Mouse (Mus musculus) gastrocnemius, postnatal 4 days (tissue): Measurements from ENCODE around the gene Bbx. TPM values are rescaled to one million over a fixed set of nuclear protein-coding genes. Genes with fewer than 3 reads are reported as not detected.
A peak's percentile ranks its signal among the peaks of the same experiment; 100 is the strongest.

Experiments used
- DNase-seq, 2 experiments: peaks; one replicate each; pipeline ENCODE4 v3.0.0; 2021 to 2022; ENCODE audit warnings: low spot score in 2 of 2, mixed read lengths in 2 of 2
- total RNA-seq, 2 experiments: library from RNA; stranded (reverse); gene quantifications; 2 replicates each; pipeline ENCODE4 v1.2.3; 2021

Bbx gene
- total RNA-seq, 2 experiments from 2014 or later: 19.1 to 20.0 TPM

DNA sequence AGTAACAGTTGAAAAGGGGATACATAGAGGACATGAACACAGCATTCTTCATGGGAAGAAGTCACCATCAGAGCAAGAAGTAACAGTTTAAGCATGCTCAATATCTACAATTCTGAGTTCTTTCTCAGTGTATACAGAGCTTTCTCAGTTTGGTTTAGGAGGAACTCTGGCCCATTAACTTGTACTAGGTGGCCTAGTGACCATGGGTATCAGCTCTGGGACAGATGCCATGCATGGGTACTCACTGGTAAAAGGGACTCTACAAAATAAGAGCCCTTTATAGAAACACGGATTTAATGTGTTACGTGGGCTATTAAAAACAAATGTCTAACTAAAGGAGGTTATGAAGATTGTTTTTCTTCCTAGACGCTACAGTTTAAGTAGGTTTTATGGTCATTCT lies 190.6 kb downstream of the Bbx start:
- no peak for DNase-seq

DNA sequence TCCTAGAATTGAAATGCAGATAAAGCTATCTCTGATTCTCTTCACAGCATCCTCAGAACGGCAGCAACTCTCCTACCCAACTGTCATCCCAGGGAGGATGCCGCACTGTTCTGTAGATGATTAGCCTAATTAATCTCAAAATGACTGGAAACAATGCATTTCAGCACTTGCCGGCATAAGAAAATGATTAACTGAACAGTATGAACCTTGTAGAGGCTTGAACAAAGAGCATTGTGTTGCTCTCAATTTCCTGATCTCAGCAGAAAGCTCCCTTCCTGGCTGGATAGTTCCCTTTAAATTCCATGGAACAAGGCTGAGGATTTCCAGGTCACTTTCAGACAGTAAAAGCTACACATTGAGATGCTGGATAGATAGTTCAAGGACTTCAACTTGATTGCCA lies 197.0 kb downstream of the Bbx start:
- no peak for DNase-seq

DNA sequence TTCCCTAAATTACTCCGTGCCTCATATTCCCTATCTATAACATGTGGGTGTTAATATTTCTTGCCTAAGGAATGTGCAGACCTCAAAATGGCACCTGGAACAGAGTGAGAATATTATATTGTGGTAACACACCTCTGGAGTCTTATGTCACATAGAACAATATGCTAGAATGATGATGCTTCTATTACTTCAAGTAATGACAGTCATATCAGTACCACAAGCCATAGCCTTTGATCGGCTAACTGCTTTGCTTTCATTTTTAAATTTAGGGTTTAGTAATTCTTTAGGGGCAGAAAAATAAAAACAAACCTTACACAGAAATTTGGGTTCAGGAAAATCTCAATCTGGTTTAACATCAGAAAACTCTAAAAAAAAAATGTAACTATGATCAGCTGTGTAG lies 201.6 kb downstream of the Bbx start:
- no peak for DNase-seq

DNA sequence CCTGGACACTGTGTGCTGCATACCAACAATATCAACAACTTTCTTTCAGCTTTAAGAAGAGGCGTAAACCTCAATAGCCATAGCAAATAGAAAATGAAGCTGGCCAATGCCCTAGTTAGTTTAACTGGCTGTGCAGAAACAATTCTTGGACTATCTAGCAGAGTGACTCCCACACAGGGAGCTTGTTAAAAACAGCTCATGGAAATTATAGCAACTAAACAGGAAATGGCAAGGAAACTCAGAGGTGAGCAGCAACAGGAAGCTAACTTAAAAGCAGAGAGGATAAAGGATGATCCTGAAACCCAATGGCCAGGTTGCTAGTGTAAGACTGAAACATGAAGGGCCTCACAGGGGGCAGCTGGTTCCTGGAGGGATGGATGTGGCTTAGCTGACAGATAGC lies 203.4 kb downstream of the Bbx start:
- DNase-seq: no peak

DNA sequence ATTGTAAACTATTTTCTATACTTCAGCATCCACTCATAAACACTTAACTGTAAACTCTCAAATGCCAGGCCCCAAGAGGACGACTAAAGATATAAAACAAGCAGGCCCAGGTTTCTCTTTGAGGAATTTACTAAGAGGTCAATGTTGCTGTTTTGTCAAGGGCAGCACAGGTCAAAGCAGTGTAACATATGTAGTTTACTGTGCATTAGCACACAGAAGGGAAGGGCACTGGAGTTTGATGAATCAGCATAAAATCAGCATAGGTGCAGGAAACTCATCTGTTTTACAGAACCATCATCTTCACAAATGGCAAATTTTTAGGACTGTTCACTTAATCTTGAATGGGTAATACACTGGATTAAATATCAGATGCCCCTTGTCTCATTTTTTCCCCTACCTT lies 205.9 kb downstream of the Bbx start:
- no peak for DNase-seq

DNA sequence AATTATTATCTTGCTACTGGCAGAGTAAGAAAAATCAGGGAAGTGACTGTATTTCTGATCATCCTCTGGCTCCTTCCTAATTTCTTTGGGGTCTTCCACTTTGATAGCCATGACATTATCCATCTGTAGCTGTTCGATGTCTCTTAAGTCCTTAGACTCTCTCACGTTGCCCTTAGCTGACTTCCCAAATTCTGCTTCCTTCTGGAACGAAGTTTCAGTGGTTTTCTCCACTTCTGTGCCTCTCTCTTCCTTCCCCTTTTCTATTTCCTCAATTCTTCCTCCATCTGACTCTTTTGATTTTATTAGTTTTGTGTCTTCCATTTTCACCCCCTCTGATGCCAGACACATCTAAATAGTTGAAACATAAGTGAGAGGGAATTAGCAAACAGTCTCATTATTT lies 207.2 kb downstream of the Bbx start:
- no peak for DNase-seq

DNA sequence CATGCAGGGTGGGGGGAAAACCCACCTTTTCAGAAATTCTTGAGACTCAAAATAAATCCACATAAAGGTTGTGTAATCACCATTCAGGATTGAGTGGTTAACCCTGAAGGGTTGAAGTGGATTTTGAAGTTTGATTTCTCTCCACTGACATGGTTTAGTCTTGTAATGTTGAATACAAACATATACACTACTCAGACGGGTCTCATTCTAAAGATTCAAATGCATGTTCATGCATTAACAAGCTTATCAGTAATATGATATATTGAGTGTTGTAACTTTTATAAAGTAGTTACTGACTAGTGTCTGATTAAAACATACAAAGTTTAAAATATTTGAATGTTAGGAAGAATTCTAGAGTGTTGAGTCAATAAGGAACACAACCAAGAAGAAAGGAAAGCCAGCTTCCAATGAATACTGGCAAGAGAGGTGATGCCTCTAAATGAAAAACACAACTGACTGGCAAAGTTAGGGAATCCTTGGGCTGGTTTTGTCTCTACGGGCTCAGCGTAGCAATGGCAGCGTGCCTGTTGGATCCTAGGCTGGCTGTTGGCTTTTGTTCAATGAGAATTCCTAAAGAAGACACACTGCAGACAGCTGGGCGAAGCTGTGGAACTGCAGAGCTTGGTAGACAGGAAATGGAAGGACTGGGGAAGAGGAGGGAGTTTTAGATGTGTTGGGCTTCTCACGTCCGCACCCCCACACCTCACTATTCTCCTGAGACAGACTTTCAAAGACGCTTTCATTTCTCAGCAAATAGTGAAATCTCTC lies 211.3 kb downstream of the Bbx start:
- DNase-seq: peak in 1 of 2 experiments; percentile 47

DNA sequence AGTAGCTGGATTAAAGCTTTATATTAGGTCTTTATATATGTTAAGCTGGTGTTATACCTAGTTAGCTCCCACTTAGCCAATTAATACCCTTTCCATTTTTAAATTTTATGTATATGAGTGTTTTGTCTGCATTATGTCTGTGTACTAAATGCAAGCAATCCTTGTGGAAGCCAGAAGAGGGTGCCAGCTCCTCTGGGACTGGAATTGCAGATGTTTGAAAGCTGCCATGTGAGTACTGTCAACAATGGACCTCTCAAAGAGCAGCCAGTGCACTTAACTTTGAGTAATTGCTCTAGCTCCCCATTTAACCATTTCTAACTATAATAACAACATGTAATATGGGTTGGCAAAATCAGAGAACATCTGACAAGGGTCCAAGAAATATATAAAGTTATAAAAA lies 215.1 kb downstream of the Bbx start:
- DNase-seq: no peak

DNA sequence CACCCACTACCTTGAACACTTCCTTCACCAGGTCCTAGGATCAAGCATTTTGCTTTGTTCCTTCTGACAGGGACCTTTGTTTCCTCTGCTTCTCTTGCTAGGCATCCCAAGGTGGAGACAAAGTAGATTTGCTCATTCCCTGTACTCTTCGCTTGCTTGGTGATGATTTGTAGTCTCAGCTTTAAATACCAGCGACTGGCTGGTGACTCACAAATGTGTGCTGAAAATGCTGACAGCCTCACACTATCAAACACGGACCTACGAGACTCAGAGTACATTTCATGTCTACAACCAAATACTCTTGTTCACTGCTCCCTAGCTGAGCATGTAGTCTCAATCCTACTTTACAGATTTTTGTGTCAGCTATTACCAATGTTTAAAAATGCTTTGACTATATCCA lies 220.5 kb downstream of the Bbx start:
- no peak for DNase-seq

DNA sequence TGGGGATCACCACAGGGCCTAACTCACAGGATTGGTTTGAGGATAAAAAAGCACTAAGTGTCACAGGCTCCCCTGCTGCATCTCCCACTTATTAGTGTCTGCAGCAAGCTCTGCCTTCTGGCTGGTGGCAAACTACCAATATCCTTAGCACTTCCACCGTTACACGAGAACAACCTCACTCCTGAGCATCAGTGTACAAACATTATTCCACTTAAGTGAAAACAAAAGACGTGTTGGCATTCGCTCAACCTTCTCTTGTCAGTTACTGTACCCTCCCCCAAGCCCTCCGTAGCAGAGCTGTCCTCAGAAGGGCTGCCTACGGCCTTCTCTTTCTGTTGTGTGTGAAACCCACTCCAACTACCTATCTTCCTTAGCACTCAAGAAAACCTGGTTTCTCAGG lies 221.0 kb downstream of the Bbx start:
- DNase-seq: no peak

DNA sequence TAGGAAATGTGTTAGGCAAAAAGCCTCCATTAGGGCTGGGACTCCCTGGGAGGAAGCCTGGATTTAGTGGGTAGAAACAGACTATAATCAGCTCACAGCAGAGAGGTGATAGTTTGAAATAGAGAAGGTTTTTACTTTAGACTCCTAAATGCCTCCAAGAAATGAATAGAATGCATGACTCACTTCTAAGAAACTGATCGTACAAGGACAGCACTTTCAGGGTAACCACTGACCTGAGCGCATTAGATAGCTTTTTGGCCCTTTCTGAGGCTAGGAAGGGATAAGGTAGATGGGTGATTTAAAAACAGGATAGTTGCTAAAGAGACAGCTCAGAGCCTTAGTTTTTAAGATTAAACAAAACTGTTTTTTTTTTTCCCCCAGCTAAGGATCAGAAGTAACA lies 221.4 kb downstream of the Bbx start:
- no peak for DNase-seq

DNA sequence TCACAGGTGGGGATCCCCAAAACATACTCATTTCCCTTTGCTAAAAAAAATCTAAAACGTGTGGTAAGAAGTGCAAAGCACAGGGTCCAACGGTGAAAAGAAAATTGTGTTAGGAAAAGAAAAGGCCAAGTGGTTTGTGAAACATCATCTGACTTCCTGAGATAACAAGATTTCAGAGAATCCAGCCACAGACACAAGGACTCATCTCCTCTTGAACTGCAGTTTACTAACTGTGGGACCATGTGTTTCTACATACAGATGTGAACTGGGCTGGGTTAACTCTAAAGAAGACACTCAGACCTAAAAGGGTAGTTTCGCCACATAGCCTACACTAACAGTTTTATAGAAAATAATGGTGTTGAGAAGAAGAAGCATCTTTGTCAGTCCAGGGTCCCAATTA lies 227.2 kb downstream of the Bbx start:
- no peak for DNase-seq

DNA sequence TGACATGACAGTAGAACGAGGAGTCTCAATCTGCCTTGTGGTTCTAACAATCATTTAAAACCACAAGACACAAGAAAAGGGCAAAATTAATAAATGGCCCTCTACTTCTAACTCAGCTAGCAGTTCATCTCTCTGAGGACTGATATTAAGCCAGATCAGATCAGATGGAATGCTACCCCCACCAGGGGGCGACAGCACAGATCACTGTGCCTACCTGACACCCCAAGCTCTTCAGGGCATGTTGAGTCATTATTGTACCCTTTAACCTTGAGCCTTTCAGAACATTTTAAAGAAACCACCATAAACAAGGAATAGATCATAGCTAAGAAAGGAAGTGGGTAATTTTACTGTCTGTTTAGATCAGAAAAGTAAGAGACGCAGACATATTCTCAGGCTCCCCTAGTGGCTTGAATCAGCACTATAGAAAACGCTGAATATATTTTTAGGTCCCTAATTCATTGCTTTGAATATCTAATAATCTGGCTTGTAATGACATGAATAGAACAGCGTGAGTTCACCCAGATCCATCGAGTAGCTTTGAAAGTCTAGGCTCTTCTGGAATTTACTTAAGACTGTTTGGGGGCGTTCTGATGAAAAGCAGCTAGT lies 230.5 kb downstream of the Bbx start:
- peak in 1 of 2 experiments; percentile 25 for DNase-seq

DNA sequence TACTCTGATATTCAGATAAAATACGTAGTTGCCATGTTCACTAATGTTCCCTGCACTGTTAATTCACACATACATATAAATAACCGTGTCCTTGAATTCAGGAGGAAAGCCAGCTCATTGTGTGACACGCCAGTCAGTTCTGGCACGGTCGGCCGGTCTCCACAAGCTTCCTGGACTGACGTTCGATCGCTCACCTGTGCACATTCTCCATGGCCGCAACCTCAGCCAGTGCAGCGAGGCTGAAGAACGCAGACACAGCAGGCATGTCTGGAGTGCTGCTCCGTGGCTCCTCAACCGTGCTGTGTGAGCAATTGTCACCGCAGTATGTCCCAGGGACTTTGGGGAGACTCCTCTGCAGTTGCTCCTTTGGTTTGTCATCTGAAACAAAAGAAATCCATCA lies 232.0 kb downstream of the Bbx start:
- DNase-seq: no peak

DNA sequence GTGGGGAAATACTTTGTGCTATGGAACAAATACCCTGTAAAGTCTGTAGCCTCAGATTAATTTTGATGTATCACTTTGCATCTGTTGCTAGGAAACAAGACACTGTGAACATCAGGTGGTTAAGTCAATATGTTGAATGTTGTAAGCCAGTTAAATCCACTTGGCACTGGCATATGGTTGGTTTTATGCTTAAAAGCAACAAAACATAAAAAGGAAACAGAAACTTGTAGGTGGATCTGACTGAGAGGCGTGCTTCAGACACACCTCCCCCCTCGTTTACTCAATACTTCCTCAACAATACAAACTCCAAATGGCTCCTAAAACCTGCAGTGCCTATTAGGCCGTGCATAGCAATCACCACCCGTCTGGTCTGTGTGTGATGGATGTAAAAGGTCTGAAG lies 236.1 kb downstream of the Bbx start:
- no peak for DNase-seq

DNA sequence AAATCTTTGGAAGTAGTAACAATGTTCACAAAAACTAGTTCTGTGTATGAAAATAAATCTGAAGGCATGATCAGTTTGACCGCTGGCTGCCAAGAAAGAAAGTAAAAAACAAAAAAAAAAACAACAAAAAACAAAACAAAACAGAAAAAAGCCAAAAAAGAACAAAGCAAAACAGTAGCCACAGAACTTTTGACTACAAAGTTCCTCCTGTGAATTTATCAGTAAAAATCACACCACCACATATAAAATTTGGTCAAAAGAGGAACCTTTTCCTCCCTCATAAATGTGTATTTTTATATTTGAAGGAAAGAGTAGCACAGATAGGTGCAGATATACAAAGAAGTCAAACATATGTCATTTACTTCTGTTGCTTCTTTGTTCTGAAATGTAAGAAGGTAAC lies 239.6 kb downstream of the Bbx start:
- no peak for DNase-seq

DNA sequence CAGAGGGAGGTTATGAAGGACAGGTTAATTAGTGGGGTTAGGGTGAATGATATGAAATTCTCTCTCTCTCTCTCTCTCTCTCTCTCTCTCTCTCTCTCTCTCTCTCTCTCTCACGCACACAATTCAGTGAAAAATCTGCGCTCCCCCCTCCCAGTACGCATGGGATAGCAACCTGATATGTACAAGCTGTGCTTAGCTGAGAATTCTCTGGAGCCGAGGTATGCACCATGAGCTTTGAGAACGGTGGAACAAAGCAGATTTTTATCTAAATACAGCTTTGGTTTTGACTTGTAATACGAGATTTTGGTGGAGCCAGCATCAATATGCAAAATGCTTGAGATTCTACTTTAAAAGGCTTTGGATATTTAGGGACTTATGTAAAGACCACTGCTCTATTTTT lies 243.1 kb downstream of the Bbx start:
- DNase-seq: no peak

DNA sequence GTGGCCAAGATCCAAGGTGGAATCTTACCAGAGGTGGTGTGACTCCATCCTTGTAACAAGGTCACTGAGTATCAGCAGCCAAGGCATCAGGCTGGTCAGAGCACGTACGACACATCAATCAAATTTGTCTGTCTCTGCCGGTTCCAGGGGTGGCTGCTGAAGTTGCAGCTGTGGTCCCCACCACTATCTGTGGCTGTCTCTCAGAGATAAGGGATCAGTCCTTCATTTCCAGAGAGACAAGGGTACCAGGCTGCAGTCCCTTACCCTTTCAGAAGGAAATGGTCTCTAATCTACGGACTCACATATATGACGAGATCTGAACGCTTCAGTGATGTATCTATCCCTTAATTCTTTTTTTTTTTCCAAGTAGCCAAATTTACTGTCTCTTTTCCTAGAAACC lies 245.6 kb downstream of the Bbx start:
- DNase-seq: no peak

DNA sequence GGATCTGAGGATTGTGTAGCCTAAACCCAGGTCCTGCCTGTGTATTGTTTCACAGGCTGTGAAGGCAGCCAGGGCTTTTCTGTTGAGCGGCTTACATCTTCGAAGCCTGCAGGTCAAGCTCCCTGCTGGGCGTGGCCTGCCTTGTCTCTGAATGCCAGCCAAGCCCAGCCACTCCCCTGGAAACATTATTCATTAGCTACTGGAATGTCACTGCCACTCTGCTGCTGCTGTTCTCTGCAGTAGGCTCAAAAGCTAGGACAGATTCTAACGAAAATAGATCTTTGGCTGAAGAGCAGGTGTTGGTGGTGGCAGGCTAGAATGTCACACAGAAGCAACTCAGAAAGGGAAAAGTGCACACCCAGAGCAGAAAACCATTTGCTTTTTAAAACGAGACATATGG lies 247.1 kb downstream of the Bbx start:
- DNase-seq: peak in 1 of 2 experiments; percentile 27

DNA sequence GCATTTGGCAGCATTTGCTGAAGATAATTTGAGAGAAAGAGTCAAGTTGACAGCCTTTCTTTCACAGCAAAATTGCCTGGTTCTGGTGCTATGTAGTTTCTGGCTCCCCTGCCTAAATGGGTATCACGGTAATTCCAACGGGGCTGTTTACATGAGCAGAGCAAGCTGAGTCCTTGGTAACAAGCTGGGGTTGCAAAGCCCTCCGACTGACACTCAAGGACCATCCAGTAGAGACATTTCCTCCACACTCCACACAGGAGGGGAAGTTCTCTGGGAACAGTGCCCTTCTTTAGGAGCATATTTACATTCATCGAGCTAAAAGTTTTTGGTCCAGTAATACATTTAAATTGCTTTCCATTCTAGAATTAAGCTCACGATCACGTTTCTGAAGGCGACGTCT lies 249.2 kb downstream of the Bbx start:
- DNase-seq: no peak

DNA sequence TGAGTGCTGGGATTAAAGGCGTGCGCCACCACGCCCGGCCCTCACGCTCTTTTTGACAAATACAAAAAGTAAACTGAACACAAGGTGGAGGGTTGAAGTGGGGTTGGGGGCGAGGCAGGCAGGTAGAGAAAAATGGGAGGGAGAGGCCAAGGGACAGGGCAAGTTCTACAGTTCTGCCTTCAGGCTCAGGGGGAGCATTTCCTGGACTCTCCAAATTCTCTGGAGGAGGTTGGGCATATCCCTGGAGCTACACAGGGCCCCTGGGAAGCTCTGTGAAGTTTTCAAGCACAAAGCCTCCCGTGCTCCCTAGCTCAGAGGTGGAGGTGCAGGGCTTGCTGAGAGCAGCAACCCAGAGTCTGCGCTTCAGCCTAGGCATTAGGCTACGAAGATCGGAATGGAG lies 249.6 kb downstream of the Bbx start:
- no peak for DNase-seq

DNA sequence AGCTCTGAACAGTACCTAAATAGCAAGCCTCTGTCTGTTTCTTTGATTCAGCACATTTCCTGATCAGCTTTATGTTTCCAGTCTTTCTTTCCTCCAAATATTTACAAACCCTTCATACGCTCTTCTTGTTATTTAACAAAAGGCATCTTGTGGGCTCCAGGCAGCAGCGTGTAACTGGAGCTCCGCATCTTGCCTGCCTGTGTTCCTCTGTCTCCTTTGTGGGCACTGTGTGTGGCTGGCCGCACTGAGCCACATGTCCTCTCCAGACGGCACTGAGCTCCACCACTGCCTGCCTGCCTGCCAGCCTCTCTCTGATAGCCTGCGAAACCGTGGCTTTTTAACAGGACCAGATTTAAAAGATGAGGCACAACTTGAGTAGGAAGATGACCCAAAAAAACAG lies 259.4 kb downstream of the Bbx start:
- DNase-seq: no peak

DNA sequence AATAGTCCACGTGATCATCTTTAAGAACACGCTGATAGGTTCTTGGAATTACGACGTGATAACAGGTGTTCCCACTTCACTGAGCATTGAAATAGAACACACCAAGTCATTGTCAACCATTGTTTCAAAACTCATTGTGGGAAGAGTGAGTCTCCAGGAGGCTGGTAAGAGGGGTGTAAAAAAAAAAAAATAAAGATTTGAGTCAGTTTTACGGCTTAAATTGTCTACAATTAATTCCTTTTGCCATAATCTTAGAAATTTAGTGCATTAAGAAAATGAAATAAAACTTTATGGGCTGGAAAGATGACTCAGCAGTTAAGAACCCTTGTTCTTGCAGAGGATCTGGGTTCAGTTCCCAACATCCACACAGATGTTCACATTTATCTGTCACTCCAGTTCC lies 261.4 kb downstream of the Bbx start:
- DNase-seq: no peak

DNA sequence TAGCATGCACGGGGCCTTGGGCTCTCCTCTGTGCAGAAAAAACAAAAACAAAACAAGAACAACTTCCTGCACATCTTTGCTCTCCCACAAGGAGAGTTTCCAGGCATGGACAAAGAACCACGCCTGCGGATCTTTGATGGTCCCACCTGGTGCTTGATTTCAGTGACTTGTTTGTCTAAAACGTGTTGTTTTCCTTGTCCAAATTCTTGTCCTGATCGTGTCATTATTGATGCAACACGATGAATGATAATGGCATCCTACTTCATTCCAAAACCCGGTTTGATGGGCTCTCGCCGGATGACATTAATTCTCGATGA lies 264.2 kb downstream of the Bbx start:
- no peak for DNase-seq
